8 mouse cellular contexts compared by ENCODE assay signal in genomic region chr2:10921486-10922450, GRCm38 (mm10).
DNase-seq lines count a peak whose midpoint lies in the region.
"Had no signal": no experiment of that assay in that cellular context is flagged by ENCODE, and none has a peak within 500 bp of the region (broad histone marks: within the 10 kb centered on the region; RNA-seq: fewer than 3 reads in every experiment).

No protein-coding gene starts in this region.

- intact Hi-C loops in left cerebral cortex, postnatal 14 days (cut with DNase I) = no loop called here

- peak; percentile 4 for DNase-seq in right cerebral cortex, adult 18-20 months
- DNase-seq in right cerebral cortex, postnatal 14 days = no peak
- peak; percentile 3 to 45 for DNase-seq in frontal cortex, adult 2 months (ENCODE audit: extremely low spot score in 1 of 2, low spot score in 1 of 2)
- peak; percentile 17 to 19 for DNase-seq in left cerebral cortex, postnatal 14 days (ENCODE audit: low spot score in 2 of 2)
- DNase-seq in telencephalon, adult 2 months (ENCODE audit: low read depth, low spot score) = peak; percentile 23
- no peak for DNase-seq in c-Kit-positive CD71-positive TER-119-positive erythroid progenitor cells, embryonic 14.5 days (ENCODE audit: low spot score)
- no peak for DNase-seq in gastrocnemius, adult 8-10 months (ENCODE audit: low spot score in 2 of 2)
- DNase-seq: lung, adult 2 months had no signal

Comparison
In these comparisons a context has a peak if more than half of its experiments do, and no peak if none do; other contexts are left out.
1. DNase-seq: peak in right cerebral cortex, adult 18-20 months (single experiment), frontal cortex, adult 2 months (2 of 2), left cerebral cortex, postnatal 14 days (2 of 2) and telencephalon, adult 2 months (single experiment); none in right cerebral cortex, postnatal 14 days (single experiment), c-Kit-positive CD71-positive TER-119-positive erythroid progenitor cells, embryonic 14.5 days (single experiment) and gastrocnemius, adult 8-10 months (0 of 2).